Mouse (Mus musculus) midbrain, embryonic 11.5 days (tissue): ENCODE results near the gene Nlrp6. TPM values are rescaled to one million over a fixed set of nuclear protein-coding genes. Genes with fewer than 3 reads are reported as not detected.
A peak's percentile ranks its signal among the peaks of the same experiment; 100 is the strongest.

Experiments used
- ATAC-seq: fragments of 200-750 bp; cut with Nextera tagmentation; 2 replicates; pipeline ENCODE4 v1.8.0; 2017; ENCODE audit warnings: moderate TSS enrichment, moderate library complexity; ENCODE audit not compliant: low FRiP score
- DNase-seq: peaks from one replicate; pipeline ENCODE4 v3.0.0; 2015; ENCODE audit warnings: low spot score; ENCODE audit errors: missing footprints
- H3K27ac ChIP-seq: fragments of 300-500 bp; sonication (generic); 2 replicates; pipeline ENCODE4 v1.5.1; 2014; ENCODE audit warnings: low read depth, low read length
- H3K27me3 ChIP-seq: fragments of 300-500 bp; sonication (generic); 2 replicates; pipeline ENCODE4 v1.6.1; 2014; ENCODE audit warnings: mild to moderate bottlenecking, low read length, moderate library complexity, mixed read lengths; ENCODE audit not compliant: control insufficient read depth, insufficient read depth
- H3K36me3 ChIP-seq: fragments of 300-500 bp; sonication (generic); 2 replicates; pipeline ENCODE4 v1.6.1; 2014; ENCODE audit warnings: mild to moderate bottlenecking, low read length, moderate library complexity, mixed read lengths; ENCODE audit not compliant: control insufficient read depth, insufficient read depth
- H3K4me1 ChIP-seq: fragments of 300-500 bp; sonication (generic); 2 replicates; pipeline ENCODE4 v1.6.1; 2014; ENCODE audit warnings: low read length; ENCODE audit not compliant: control insufficient read depth, insufficient read depth
- H3K4me2 ChIP-seq: fragments of 300-500 bp; sonication (generic); 2 replicates; pipeline ENCODE4 v1.6.1; 2014; ENCODE audit warnings: mild to moderate bottlenecking, moderate library complexity
- H3K4me3 ChIP-seq: fragments of 300-500 bp; sonication (generic); 2 replicates; pipeline ENCODE4 v1.5.1; 2014; ENCODE audit warnings: low read depth, low read length
- H3K9ac ChIP-seq: fragments of 300-500 bp; sonication (generic); 2 replicates; pipeline ENCODE4 v1.6.1; 2014; ENCODE audit warnings: low read length
- H3K9me3 ChIP-seq: fragments of 300-500 bp; sonication (generic); 2 replicates; pipeline ENCODE4 v1.6.1; 2016; ENCODE audit warnings: low read length; ENCODE audit not compliant: control insufficient read depth
- WGBS: fragments of 180-500 bp; shearing (Covaris S2); extraction: QIAGEN DNeasy Blood & Tissue Kit; methylation state at CpG from one replicate; pipeline ENCODE4 v1.1.7; 2014; 5-methylcytosine and 5-hydroxymethylcytosine counted together
- polyA plus RNA-seq: library from polyadenylated mRNA; unstranded; fragments of >200 nt; fragmentation: Nextera tagmentation; extraction: Ambion mirVana; gene quantifications from 2 replicates; pipeline ENCODE4 v1.2.1, GENCODE M21; 2014

The Nlrp6 gene
- polyA plus RNA-seq, 1 experiment from 2014 or later = 0.08 TPM

DNA sequence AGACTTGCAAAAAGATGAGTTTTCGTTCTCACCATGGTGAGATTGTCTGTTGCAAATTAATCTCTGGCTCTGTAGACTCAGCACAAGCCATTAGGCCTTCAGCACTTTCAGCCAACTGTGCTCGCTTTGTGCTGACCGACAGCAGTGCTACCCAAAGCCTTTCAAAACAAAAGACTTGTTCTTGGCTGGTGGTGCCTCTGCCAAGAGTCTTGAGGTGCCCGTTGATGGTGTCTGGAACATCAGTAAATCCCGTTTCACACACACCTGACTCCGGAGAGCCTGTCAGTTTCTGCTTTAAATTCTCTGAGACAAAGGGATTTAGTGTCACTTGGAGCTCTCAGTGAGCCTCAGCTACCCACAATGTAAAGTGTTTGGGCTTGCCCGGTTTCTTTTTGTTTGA lies 26.7 kb upstream of the Nlrp6 start:
- no peak overlapping the region for H3K4me3 ChIP-seq
- ATAC-seq (no peak), DNase-seq (no peak)
- H3K27ac ChIP-seq = no peak overlapping the region
- H3K9ac ChIP-seq = no peak overlapping the region
- no peaks in the 10 kb centered on the region for H3K4me1 ChIP-seq
- H3K27me3 ChIP-seq = no peaks in the 10 kb centered on the region
- H3K4me2 ChIP-seq = no peak overlapping the region
- 93% methylated on average over 7 of the region's 7 CpGs for WGBS
- H3K36me3 ChIP-seq = peaks cover 27% of the 10 kb centered on the region
- no peaks in the 10 kb centered on the region for H3K9me3 ChIP-seq

DNA sequence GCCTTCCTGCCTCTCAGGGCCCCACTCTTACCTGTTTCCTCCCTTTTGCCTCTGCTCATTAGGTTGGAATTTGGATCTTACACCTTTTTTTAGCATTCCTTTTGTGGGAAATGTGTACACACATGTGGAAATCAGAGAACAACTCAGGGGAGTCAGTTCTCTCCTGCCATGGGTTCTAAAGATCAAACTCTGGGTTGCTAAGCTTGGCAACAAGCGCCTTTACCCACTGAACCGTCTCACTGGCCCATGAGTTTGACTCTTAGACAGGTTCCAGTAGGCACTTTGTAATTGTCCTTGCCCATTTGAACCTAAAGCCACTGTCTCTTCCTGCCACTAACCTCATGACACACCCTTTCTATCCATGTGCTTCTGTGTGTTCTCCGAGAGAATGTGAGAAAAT lies 26.1 kb upstream of the Nlrp6 start:
- Histone ChIP-seq H3K9ac (no peak overlapping the region), H3K9me3 (no peaks in the 10 kb centered on the region), H3K27ac (no peak overlapping the region), H3K27me3 (no peaks in the 10 kb centered on the region), H3K4me2 (no peak overlapping the region), H3K4me1 (no peaks in the 10 kb centered on the region), H3K4me3 (no peak overlapping the region), H3K36me3 (peaks cover 26% of the 10 kb centered on the region)
- ATAC-seq (no peak), DNase-seq (no peak)
- 95% methylated on average over 3 of the region's 3 CpGs for WGBS

DNA sequence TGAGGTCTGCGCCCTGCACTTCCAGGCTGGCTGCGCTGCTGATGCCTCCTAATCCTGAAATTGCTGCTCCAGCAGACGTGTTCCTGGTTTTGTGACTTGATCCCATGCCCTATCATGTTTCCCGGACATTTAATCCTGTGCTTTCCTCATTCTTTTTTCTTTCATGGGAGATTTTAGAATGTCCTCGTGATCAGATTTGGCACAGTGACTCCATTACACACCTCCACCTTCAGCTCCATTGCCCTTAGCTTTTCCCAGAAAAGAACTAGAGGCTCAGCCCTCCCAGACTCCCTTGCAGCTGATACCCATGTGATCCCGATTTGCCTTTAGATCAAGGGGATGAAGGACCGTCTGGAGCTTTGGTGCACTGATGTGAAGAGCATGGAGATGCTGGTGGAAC lies 22.8 kb upstream of the Nlrp6 start:
- ATAC-seq = no peak
- H3K36me3 ChIP-seq = peaks cover 12% of the 10 kb centered on the region; the same call in 1 of the 2 replicates
- WGBS = 92% methylated on average over 7 of the region's 7 CpGs

DNA sequence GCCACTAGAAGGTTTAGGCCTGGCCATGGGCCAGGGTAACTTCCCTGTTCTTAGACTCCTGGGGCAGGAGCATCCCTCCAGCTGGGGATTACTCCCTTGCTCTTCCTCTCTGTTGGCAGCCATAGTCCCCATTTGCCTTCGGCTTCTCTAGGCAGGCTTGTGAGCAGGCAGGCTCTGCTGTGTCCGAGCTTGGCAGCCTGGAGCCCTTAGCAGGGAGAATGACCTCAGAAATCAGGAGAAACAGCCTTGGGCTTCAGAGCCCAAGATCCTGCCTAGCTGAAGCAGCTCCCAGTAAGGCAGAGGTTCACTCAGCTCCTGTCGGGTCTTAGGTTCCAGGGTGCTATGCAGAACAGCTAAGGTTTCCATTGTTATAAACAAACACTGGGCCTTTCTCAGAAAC lies 21.6 kb upstream of the Nlrp6 start:
- Histone ChIP-seq H3K4me3 (no peak overlapping the region), H3K4me1 (no peaks in the 10 kb centered on the region), H3K36me3 (peaks cover 8% of the 10 kb centered on the region; the same call in 1 of the 2 replicates), H3K9ac (no peak overlapping the region), H3K9me3 (no peaks in the 10 kb centered on the region), H3K27me3 (no peaks in the 10 kb centered on the region), H3K27ac (no peak overlapping the region), H3K4me2 (no peak overlapping the region)
- ATAC-seq (no peak), DNase-seq (no peak)
- 87% methylated on average over 3 of the region's 3 CpGs for WGBS

More for the DNA sequence above, 22.8 kb upstream of the Nlrp6 start:
- Histone ChIP-seq H3K9me3 (no peaks in the 10 kb centered on the region), H3K4me3 (no peak overlapping the region), H3K4me2 (no peak overlapping the region), H3K4me1 (no peaks in the 10 kb centered on the region), H3K27ac (no peak overlapping the region), H3K9ac (no peak overlapping the region), H3K27me3 (no peaks in the 10 kb centered on the region)
- DNase-seq = no peak

DNA sequence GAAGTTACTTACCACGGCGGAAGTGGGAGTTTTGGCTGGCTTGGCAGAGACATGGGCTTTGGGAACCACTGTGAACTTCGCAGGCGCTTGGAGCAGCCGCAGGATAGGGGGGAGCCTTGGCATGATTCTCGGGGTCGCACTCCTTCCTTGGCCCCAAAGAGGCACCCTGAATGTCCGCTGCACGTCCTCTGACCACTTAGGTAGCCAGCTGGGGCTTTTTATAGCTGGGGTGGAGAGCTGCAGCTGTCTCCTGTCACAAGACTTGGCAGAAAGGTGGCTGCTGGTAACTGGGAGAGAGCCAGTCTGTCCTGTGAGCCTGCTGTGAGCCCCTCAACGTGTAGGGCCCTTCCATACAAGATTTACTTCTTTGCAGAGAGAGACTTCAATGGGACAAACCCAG lies 20.5 kb upstream of the Nlrp6 start, which contains the start of gene Cox8b:
Cox8b (minus strand) TSS at position 227 of the 400 bp plus-strand sequence.
- ATAC-seq = no peak
- WGBS = 84% methylated on average over 10 of the region's 10 CpGs
- no peak within 1 kb of the TSS for H3K4me2 ChIP-seq
- H3K36me3 ChIP-seq = peaks cover 8% of the 10 kb centered on the region; the same call in 1 of the 2 replicates
- H3K27ac ChIP-seq = no peak within 1 kb of the TSS
- H3K9me3 ChIP-seq = no peaks in the 10 kb centered on the region
- no peaks in the 10 kb centered on the region for H3K4me1 ChIP-seq
- no peak for DNase-seq
- no peak within 1 kb of the TSS for H3K9ac ChIP-seq
- no peaks in the 10 kb centered on the region for H3K27me3 ChIP-seq
- no peak within 1 kb of the TSS for H3K4me3 ChIP-seq

DNA sequence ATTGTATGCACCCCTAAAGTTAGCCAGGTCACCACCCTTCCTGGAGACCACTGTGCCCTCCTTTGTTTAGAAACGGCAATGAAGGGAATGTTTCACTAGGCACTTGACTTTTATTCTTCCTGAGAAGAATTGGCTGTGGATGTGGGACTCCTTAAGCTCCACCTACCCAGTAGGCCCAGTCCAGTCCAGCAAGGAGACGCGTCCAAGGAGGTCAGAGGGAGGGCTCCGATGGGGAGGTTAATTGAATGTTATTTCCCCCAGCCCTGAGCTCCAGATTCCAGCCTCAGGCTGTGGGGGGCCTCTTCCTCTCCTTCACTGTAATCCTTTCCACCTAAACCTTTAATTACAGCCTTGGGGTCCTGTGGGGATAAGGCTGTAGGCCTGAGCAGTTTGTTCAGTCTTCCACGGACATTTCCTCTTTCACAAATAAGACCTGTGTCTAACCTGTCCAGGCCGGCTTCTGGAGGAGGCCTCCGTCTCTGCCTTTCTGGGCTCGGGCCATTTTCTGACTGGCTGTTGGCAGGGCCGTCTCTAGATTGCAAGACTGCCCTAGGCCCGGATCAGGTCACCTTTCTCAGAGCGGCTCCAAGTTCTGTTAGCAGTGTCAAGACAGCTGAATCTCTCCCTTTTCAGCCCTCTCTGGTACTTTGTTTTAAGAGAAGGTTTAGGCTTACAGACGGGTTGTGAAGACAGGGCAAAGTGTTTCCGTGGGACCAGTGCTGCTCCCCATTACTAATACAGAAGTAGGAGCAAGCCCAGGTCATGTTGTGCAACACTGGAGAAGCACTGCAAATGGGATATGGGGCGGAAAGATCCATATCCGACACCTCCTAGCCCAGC lies 18.4 kb upstream of the Nlrp6 start:
- WGBS = 80% methylated on average over 15 of the region's 15 CpGs

DNA sequence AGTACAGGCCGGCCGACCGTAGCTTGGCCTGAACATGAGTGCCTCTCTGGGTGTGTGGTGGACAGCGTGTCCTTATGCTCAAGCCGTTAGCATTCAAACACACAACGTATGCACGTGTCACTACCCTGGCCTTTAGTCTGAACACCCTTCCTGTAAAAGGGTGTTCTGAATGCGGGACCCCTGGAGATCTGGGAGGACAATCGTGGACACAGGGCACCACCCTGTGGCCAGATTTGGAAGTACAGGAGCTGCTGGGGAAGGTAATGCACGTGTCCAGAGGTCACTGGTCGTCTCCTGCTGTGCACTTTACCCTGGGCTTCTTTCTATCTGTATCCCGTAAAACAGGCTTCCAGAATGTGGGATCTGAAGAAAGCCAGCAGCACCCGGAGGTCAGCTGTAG lies 17.5 kb upstream of the Nlrp6 start:
- Histone ChIP-seq H3K36me3 (peaks cover 3% of the 10 kb centered on the region; the same call in 1 of the 2 replicates), H3K4me3 (no peak overlapping the region), H3K9me3 (no peaks in the 10 kb centered on the region), H3K27ac (no peak overlapping the region), H3K4me2 (no peak overlapping the region), H3K27me3 (no peaks in the 10 kb centered on the region), H3K4me1 (no peaks in the 10 kb centered on the region), H3K9ac (no peak overlapping the region)
- DNase-seq (peak; percentile 98), ATAC-seq (peak; percentile 62)
- WGBS = 25% methylated on average over 13 of the region's 13 CpGs

More for the DNA sequence above, 18.4 kb upstream of the Nlrp6 start:
- ATAC-seq (no peak), DNase-seq (no peak)
- H3K4me3 ChIP-seq = no peak overlapping the region
- H3K36me3 ChIP-seq = peaks cover 6% of the 10 kb centered on the region; the same call in 1 of the 2 replicates
- H3K27ac ChIP-seq = no peak overlapping the region
- no peak overlapping the region for H3K4me2 ChIP-seq
- H3K27me3 ChIP-seq = no peaks in the 10 kb centered on the region
- no peak overlapping the region for H3K9ac ChIP-seq
- no peaks in the 10 kb centered on the region for H3K4me1 ChIP-seq
- H3K9me3 ChIP-seq = no peaks in the 10 kb centered on the region

DNA sequence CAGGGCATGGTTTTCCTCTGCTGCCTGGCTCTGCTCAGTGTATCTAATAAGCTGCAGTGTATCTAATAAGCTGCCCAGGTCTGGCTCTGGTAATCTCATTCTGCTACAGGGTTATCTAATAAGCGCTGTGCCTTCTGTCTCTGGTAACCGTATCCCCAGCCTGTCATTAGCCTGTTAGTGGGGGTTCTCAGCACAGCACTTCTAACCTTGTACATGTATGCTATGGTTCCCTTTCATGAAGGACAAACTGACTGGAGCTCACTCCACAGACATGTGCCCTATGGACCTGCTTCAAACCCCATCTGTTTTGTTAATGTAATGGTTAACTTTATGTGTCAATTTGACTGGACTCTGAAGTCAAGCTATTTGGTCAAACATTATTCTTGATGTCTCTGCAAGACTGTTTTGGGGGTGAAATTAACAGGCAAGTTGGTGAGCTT lies 15.0 kb upstream of the Nlrp6 start:
- H3K9me3 ChIP-seq = no peaks in the 10 kb centered on the region
- H3K4me1 ChIP-seq = 0 out of 2 replicates have a peak, but pooled peaks cover 2% of the 10 kb centered on the region
- WGBS = 84% methylated on average over 2 of the region's 2 CpGs
- no peak overlapping the region for H3K4me3 ChIP-seq
- ATAC-seq = no peak
- no peaks in the 10 kb centered on the region for H3K36me3 ChIP-seq
- H3K4me2 ChIP-seq = no peak overlapping the region
- no peak for DNase-seq
- no peaks in the 10 kb centered on the region for H3K27me3 ChIP-seq
- H3K9ac ChIP-seq = no peak overlapping the region
- no peak overlapping the region for H3K27ac ChIP-seq

DNA sequence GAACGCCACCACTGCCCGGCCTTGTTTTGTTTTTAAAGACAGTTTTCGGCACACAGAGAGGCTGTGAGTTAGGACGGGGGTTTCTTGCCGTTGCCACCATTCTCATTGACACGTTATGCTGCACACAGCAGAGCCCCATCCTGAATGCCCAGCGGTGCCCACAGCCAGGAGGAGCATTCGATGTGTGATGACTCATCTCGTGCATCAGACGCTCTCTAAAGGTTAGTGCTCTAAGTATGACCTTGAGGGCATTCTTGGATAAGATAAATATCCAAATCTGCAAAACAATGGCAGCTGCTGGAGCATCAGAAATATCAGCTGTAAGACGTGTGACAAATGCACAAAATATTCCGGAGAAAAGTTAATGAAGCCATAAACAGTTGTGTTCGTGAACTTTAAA lies 13.6 kb upstream of the Nlrp6 start:
- no peak for ATAC-seq
- no peak for DNase-seq
- Histone ChIP-seq H3K4me2 (no peak overlapping the region), H3K9me3 (no peaks in the 10 kb centered on the region), H3K27me3 (no peaks in the 10 kb centered on the region), H3K4me3 (no peak overlapping the region), H3K9ac (no peak overlapping the region), H3K27ac (no peak overlapping the region), H3K36me3 (no peaks in the 10 kb centered on the region), H3K4me1 (0 out of 2 replicates have a peak, but pooled peaks cover 2% of the 10 kb centered on the region)
- WGBS = 82% methylated on average over 13 of the region's 13 CpGs
